Mouse (Mus musculus) layer of hippocampus, postnatal 36 days (tissue): ENCODE measurements around the gene Olfr157. TPM values are rescaled to one million over a fixed set of nuclear protein-coding genes. Genes with fewer than 3 reads are reported as not detected.
"Not testable (repeated sequence)": the region's sequence is repeated elsewhere in the genome, so short reads cannot be mapped to it uniquely, and the experiment has no call there.

ENCODE experiments used
- DNase-seq, 2 experiments: peaks; one replicate each; pipeline ENCODE4 v3.0.0; 2022
- total RNA-seq, 2 experiments: library from RNA; stranded (reverse); gene quantifications; 2 replicates each; pipeline ENCODE4 v1.2.3; 2021

Gene Olfr157
- total RNA-seq, 2 experiments from 2014 or later: not detected

GRCm38 (mm10) chr4:43795844-43796243 is 44.2 kb downstream of the Olfr157 start:
- not testable (repeated sequence) for DNase-seq

GRCm38 (mm10) chr4:43795296-43795695 is 44.7 kb downstream of the Olfr157 start:
- DNase-seq: no peak

Other genes with a start within 250 kb of the Olfr157 start
- 10 to 100 TPM; 51.6 to 59.1 TPM for gene Npr2, start 208.3 kb downstream of the Olfr157 start, total RNA-seq
- 1 to 10 TPM in 1 of 2 experiments, under 1 TPM in 1; 0.87 to 1.4 TPM for gene Spag8, start 186.6 kb downstream of the Olfr157 start, total RNA-seq
- gene Hint2, start 183.7 kb downstream of the Olfr157 start, total RNA-seq: 10 to 100 TPM; 29.6 to 33.2 TPM
- 10 to 100 TPM; 66.7 to 67.3 TPM for gene Tmem8b, start 171.2 kb downstream of the Olfr157 start, total RNA-seq
- 1 to 10 TPM; 1.3 to 1.5 TPM for gene Fam221b, start 171.1 kb downstream of the Olfr157 start, total RNA-seq
- gene Olfr70, start 139.4 kb downstream of the Olfr157 start, total RNA-seq: not detected
- not detected for gene Olfr71, start 129.9 kb downstream of the Olfr157 start, total RNA-seq
- gene Hrct1, start 113.0 kb downstream of the Olfr157 start, total RNA-seq: 1 to 10 TPM in 1 of 2 experiments, under 1 TPM in 1; 0.47 to 1.2 TPM
- gene Spaar, start 110.2 kb downstream of the Olfr157 start, total RNA-seq: 1 to 10 TPM in 1 of 2 experiments, under 1 TPM in 1; 0.61 to 1.1 TPM
- not detected for gene Olfr159, start 69.2 kb downstream of the Olfr157 start, total RNA-seq
- gene Olfr156, start 16.3 kb downstream of the Olfr157 start, total RNA-seq: not detected
- gene Olfr155, start 11.4 kb upstream of the Olfr157 start, total RNA-seq: not detected
- gene Reck, start 35.3 kb upstream of the Olfr157 start, total RNA-seq: 1 to 10 TPM; 5.8 to 7.5 TPM
- gene Glipr2, start 117.2 kb upstream of the Olfr157 start, total RNA-seq: 1 to 10 TPM; 2.2 TPM
- gene Ccin, start 143.3 kb upstream of the Olfr157 start, total RNA-seq: not detected
- 100 to 1,000 TPM; 280 to 304 TPM for gene Clta, start 164.3 kb upstream of the Olfr157 start, total RNA-seq
- 10 to 100 TPM; 43.7 to 50.9 TPM for gene Gne, start 244.0 kb upstream of the Olfr157 start, total RNA-seq